Mouse (Mus musculus) limb, embryonic 10.5 days (tissue): ENCODE measurements around the gene Gm10642. TPM values are rescaled to one million over a fixed set of nuclear protein-coding genes. Genes with fewer than 3 reads are reported as not detected.

Source experiments
- polyA plus RNA-seq: library from polyadenylated mRNA; unstranded; fragments of >200 nt; fragmentation: Nextera tagmentation; extraction: Ambion mirVana; gene quantifications from 2 replicates; pipeline ENCODE4 v1.2.1, GENCODE M21; 2016

The Gm10642 gene
- polyA plus RNA-seq, 1 experiment from 2014 or later, result 0.11 TPM

Other genes with a start within 250 kb of the Gm10642 start
- 223 and 245 TPM in 2 replicates for gene Ccnb2, start 234.7 kb upstream of the Gm10642 start, polyA plus RNA-seq
- gene Rnf111, start 152.5 kb upstream of the Gm10642 start, polyA plus RNA-seq, result 27.5 and 29.9 TPM in 2 replicates
- gene Sltm, start 113.5 kb upstream of the Gm10642 start, polyA plus RNA-seq, result 55.1 and 61.0 TPM in 2 replicates
- gene Mindy2, start 923 bp downstream of the Gm10642 start, polyA plus RNA-seq, result 1.5 and 3.0 TPM in 2 replicates
- 51.3 and 60.3 TPM in 2 replicates for gene Adam10, start 22.7 kb downstream of the Gm10642 start, polyA plus RNA-seq